Mouse (Mus musculus) stomach, postnatal 0 days (tissue): ENCODE measurements around the gene Tax1bp3. TPM values are rescaled to one million over a fixed set of nuclear protein-coding genes. Genes with fewer than 3 reads are reported as not detected.

ENCODE experiments used
- ATAC-seq: fragments of 200-750 bp; cut with Nextera tagmentation; 2 replicates; pipeline ENCODE4 v1.8.0; 2017; ENCODE audit not compliant: low FRiP score, low TSS enrichment
- DNase-seq: peaks from one replicate; pipeline ENCODE4 v3.0.0-alpha.2; 2016; ENCODE audit warnings: low spot score
- H3K27ac ChIP-seq: fragments of 300-500 bp; sonication (generic); replicated peaks from 2 replicates; pipeline ENCODE4 v1.5.1; 2014; ENCODE audit warnings: mild to moderate bottlenecking, control low read depth
- H3K27me3 ChIP-seq: fragments of 300-500 bp; sonication (generic); 2 replicates; pipeline ENCODE4 v1.6.1; 2014; ENCODE audit warnings: low read length; ENCODE audit not compliant: control insufficient read depth, insufficient read depth
- H3K36me3 ChIP-seq: fragments of 300-500 bp; sonication (generic); 2 replicates; pipeline ENCODE4 v1.6.1; 2014; ENCODE audit warnings: low read length, mixed read lengths; ENCODE audit not compliant: control insufficient read depth, insufficient read depth
- H3K4me1 ChIP-seq: fragments of 300-500 bp; sonication (generic); replicated peaks from 2 replicates; pipeline ENCODE4 v1.6.1; 2014; ENCODE audit warnings: antibody characterized with exemption; ENCODE audit not compliant: control insufficient read depth, insufficient read depth
- H3K4me2 ChIP-seq: fragments of 300-500 bp; sonication (generic); replicated peaks from 2 replicates; pipeline ENCODE4 v1.6.1; 2014; ENCODE audit warnings: low read depth, mild to moderate bottlenecking, control low read depth, moderate library complexity
- H3K4me3 ChIP-seq: fragments of 300-500 bp; sonication (generic); 2 replicates; pipeline ENCODE4 v1.5.1; 2014; ENCODE audit warnings: low read depth, low read length, control low read depth
- H3K9ac ChIP-seq: fragments of 300-500 bp; sonication (generic); 2 replicates; pipeline ENCODE4 v1.6.1; 2014; ENCODE audit warnings: mild to moderate bottlenecking, low read length, control low read depth, mixed read lengths
- H3K9me3 ChIP-seq: fragments of 300-500 bp; sonication (generic); 2 replicates; pipeline ENCODE4 v1.6.1; 2016; ENCODE audit warnings: low read length; ENCODE audit not compliant: control insufficient read depth
- CTCF ChIP-seq: IDR thresholded peaks from 2 replicates; pipeline ENCODE4 v1.5.1; 2016; ENCODE audit warnings: antibody characterized with exemption, low read depth, mild to moderate bottlenecking, moderate library complexity
- EP300 ChIP-seq: optimal IDR thresholded peaks from 2 replicates; pipeline ENCODE3; 2016; ENCODE audit warnings: antibody characterized with exemption
- WGBS: fragments of 180-500 bp; shearing (Covaris S2); extraction: QIAGEN DNeasy Blood & Tissue Kit; methylation state at CpG from one replicate; pipeline ENCODE4 v1.1.7; 2014; 5-methylcytosine and 5-hydroxymethylcytosine counted together
- polyA plus RNA-seq: library from polyadenylated mRNA; unstranded; fragments of >200 nt; fragmentation: Nextera tagmentation; extraction: Ambion mirVana; gene quantifications from 2 replicates; pipeline ENCODE4 v1.2.1, GENCODE M21; 2015

Gene Tax1bp3
- polyA plus RNA-seq, 1 experiment from 2014 or later, result 176 TPM

- Histone ChIP-seq H3K4me3 (peak overlapping the region; percentile 93), H3K27ac (peak overlapping the region; percentile 99), H3K36me3 (peaks cover 5% of the 10 kb centered on the region; the same call in 1 of the 2 replicates), H3K27me3 (no peaks in the 10 kb centered on the region), H3K9me3 (no peaks in the 10 kb centered on the region), H3K9ac (peak overlapping the region; percentile 89), H3K4me2 (peak overlapping the region; percentile 53), H3K4me1 (0 out of 2 replicates have a peak, but pooled peaks cover 3% of the 10 kb centered on the region)
- 0% methylated on average over 2 of the region's 2 CpGs for WGBS
- DNase-seq (peak; percentile 33), ATAC-seq (peak; percentile 21; the same call in 1 of the 2 replicates)
- peak; percentile 37 for TF ChIP-seq CTCF
- TF ChIP-seq EP300, result no peak
These were observed 1.0 kb downstream of the Tax1bp3 start for GRCm38 (mm10) chr11:73177895-73178294.

- no peak for ATAC-seq
- DNase-seq, result no peak
- 83% methylated on average over 10 of the region's 10 CpGs for WGBS
- Histone ChIP-seq H3K4me1 (no peaks in the 10 kb centered on the region), H3K4me2 (no peak overlapping the region), H3K9ac (no peak overlapping the region), H3K9me3 (no peaks in the 10 kb centered on the region), H3K27me3 (no peaks in the 10 kb centered on the region), H3K4me3 (no peak overlapping the region), H3K36me3 (peaks cover 16% of the 10 kb centered on the region), H3K27ac (no peak overlapping the region)
- TF ChIP-seq EP300 (no peak), CTCF (no peak)
These were observed 9.2 kb downstream of the Tax1bp3 start for GRCm38 (mm10) chr11:73185872-73186615.

- Histone ChIP-seq H3K27ac (no peak overlapping the region), H3K36me3 (peaks cover 17% of the 10 kb centered on the region), H3K9me3 (no peaks in the 10 kb centered on the region), H3K4me1 (no peaks in the 10 kb centered on the region), H3K9ac (no peak overlapping the region), H3K27me3 (no peaks in the 10 kb centered on the region), H3K4me3 (no peak overlapping the region), H3K4me2 (no peak overlapping the region)
- ATAC-seq (peak; percentile 4; the same call in 1 of the 2 replicates), DNase-seq (no peak)
- WGBS, result 85% methylated on average over 6 of the region's 6 CpGs
- TF ChIP-seq CTCF, result no peak
- TF ChIP-seq EP300, result no peak
These were observed 10.3 kb downstream of the Tax1bp3 start for GRCm38 (mm10) chr11:73187231-73187630.

GRCm38 (mm10) chr11:73193047-73193446, 16.2 kb downstream of the Tax1bp3 start:
- no peak for TF ChIP-seq CTCF
- TF ChIP-seq EP300, result no peak
- ATAC-seq, result no peak
- no peak for DNase-seq
- Histone ChIP-seq H3K4me3 (no peak overlapping the region), H3K9ac (no peak overlapping the region), H3K36me3 (peaks cover 3% of the 10 kb centered on the region; the same call in 1 of the 2 replicates), H3K9me3 (no peaks in the 10 kb centered on the region), H3K4me2 (no peak overlapping the region), H3K4me1 (peaks cover 3% of the 10 kb centered on the region; the same call in 1 of the 2 replicates), H3K27me3 (no peaks in the 10 kb centered on the region), H3K27ac (no peak overlapping the region)
- WGBS, result 62% methylated on average over 6 of the region's 6 CpGs

DNA sequence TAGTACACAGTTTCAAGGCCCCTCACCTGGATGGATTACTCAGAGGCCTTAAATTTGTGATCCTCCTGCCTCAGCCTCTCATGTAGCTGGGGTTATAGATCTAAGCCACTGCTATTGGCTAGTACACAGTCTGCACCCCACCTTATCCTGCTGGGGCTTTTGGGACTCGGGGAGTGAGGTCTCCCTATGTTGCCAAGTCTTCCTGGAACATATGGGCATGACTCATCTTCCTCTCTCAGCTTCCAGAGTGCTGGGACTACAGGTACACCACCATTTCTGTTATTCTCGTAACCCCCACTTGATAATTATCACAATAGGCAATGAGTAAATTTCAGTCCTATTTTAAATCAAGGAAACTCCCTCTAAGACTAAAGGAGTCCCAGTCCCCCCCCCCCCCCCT, 17.6 kb downstream of the Tax1bp3 start:
- peaks cover 3% of the 10 kb centered on the region; the same call in 1 of the 2 replicates for H3K36me3 ChIP-seq
- H3K4me3 ChIP-seq, result no peak overlapping the region
- H3K9me3 ChIP-seq, result no peaks in the 10 kb centered on the region
- H3K27ac ChIP-seq, result no peak overlapping the region
- no peak overlapping the region for H3K4me2 ChIP-seq
- no peak overlapping the region for H3K9ac ChIP-seq
- DNase-seq (no peak), ATAC-seq (no peak)
- TF ChIP-seq EP300, result no peak
- TF ChIP-seq CTCF, result no peak
- no peaks in the 10 kb centered on the region for H3K27me3 ChIP-seq
- H3K4me1 ChIP-seq, result peaks cover 3% of the 10 kb centered on the region; the same call in 1 of the 2 replicates
- 65% methylated on average over 2 of the region's 2 CpGs for WGBS

GRCm38 (mm10) chr11:73198190-73198589, 21.3 kb downstream of the Tax1bp3 start:
- peaks cover 3% of the 10 kb centered on the region; the same call in 1 of the 2 replicates for H3K4me1 ChIP-seq
- H3K36me3 ChIP-seq, result no peaks in the 10 kb centered on the region
- DNase-seq (no peak), ATAC-seq (no peak)
- 3% methylated on average over 1 of the region's 1 CpGs for WGBS
- no peak overlapping the region for H3K27ac ChIP-seq
- no peaks in the 10 kb centered on the region for H3K27me3 ChIP-seq
- TF ChIP-seq EP300, result no peak
- no peak for TF ChIP-seq CTCF
- peak overlapping the region; percentile 74 for H3K4me3 ChIP-seq
- H3K9ac ChIP-seq, result peak overlapping the region; percentile 83
- peak overlapping the region; percentile 100 for H3K4me2 ChIP-seq
- H3K9me3 ChIP-seq, result no peaks in the 10 kb centered on the region
